In the genomic region with DNA sequence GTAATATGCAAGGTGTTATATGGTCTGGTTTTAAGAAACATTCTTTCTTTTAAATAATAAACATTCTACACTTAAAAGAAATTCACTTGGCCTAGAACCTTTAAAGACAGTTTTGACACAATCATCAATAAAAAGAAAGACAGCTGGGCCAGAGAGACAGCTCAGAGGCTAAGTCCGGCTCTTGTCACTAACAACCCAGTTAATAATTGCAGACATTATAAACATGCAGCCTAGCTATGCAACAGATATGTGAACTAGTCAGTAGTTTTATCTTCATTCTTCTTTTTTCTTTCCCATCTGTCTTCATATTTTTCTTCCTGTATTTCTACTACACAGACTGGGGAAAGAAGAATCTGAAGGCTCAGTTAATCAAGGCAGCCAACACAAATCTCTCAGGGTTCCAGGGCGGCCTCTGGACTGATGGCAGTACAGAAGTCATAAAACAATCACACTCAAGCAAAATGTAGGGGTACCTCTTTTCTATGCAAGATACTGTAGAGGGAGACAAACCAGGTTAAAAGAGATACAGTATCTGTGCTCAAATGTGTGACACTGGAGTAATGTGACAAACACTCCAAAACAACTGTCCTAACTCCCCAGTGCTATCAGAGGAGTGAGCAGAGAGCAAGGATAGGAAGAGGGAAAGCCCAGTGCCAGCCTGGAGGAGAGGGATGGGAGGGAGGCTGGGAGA, we compare ENCODE assay signal across 31 mouse cellular contexts. TPM values are rescaled to one million over a fixed set of nuclear protein-coding genes. Genes with fewer than 3 reads are reported as not detected.
DNase-seq lines count a peak whose midpoint lies in the region; ATAC-seq and TF ChIP-seq lines count a peak whose summit lies in the region.
"Had no signal": no experiment of that assay in that cellular context is flagged by ENCODE, and none has a peak within 500 bp of the region (broad histone marks: within the 10 kb centered on the region; RNA-seq: fewer than 3 reads in every experiment).

No protein-coding gene starts in this region.

- no peak overlapping the region for H3K9ac ChIP-seq in lung, embryonic 16.5 days (ENCODE audit: low read length)
- no peak overlapping the region for H3K9ac ChIP-seq in intestine, embryonic 16.5 days (ENCODE audit: low read depth, low read length)
- H3K9ac ChIP-seq in liver, embryonic 14.5 days (replicated peaks): no peak overlapping the region
- H3K9ac ChIP-seq in forebrain, embryonic 16.5 days (replicated peaks; ENCODE audit: low read depth, low read length): no peak overlapping the region
- H3K9ac ChIP-seq: embryonic facial prominence, embryonic 15.5 days; forebrain, embryonic 13.5 days; hindbrain, embryonic 12.5 days had no signal

- H3K36me3 ChIP-seq in lung, embryonic 16.5 days (ENCODE audit: control insufficient read depth, insufficient read depth, low read length): no peaks in the 10 kb centered on the region
- H3K36me3 ChIP-seq in intestine, embryonic 16.5 days (ENCODE audit: control insufficient read depth, insufficient read depth, low read length): no peaks in the 10 kb centered on the region
- H3K36me3 ChIP-seq in liver, embryonic 14.5 days (replicated peaks; ENCODE audit: control insufficient read depth, insufficient read depth, low read depth): no peaks in the 10 kb centered on the region
- peaks cover 3% of the 10 kb centered on the region; the same call in 1 of the 2 replicates for H3K36me3 ChIP-seq in forebrain, embryonic 16.5 days (ENCODE audit: control insufficient read depth, insufficient read depth)

- 45% methylated on average over 2 of the region's 2 CpGs for WGBS in lung, embryonic 16.5 days
- 45% methylated on average over 2 of the region's 2 CpGs for WGBS in intestine, embryonic 16.5 days
- 56% methylated on average over 2 of the region's 2 CpGs for WGBS in liver, embryonic 14.5 days (ENCODE audit: insufficient replicate concordance)
- WGBS in forebrain, embryonic 16.5 days: 88% methylated on average over 2 of the region's 2 CpGs

- no peak for TF ChIP-seq CTCF in liver, embryonic 14.5 days (IDR thresholded peaks at IDR 0.05; ENCODE audit: low read depth)

- H3K27ac ChIP-seq in lung, embryonic 16.5 days (ENCODE audit: low read length): no peak overlapping the region; the same call in 1 of the 2 replicates
- H3K27ac ChIP-seq in intestine, embryonic 16.5 days (ENCODE audit: low read length): no peak overlapping the region
- peak overlapping the region; percentile 79 for H3K27ac ChIP-seq in liver, embryonic 14.5 days
- H3K27ac ChIP-seq in forebrain, embryonic 16.5 days (ENCODE audit: low read length): no peak overlapping the region
- H3K27ac ChIP-seq: embryonic facial prominence, embryonic 10.5 days; embryonic facial prominence, embryonic 15.5 days; forebrain, embryonic 13.5 days; hindbrain, embryonic 12.5 days; hindbrain, postnatal 0 days; kidney, postnatal 0 days; stomach, postnatal 0 days had no signal

- no peak for DNase-seq in lung, postnatal 4 days
- DNase-seq in liver, embryonic 14.5 days (ENCODE audit: low read depth in 3 of 3, low spot score in 3 of 3): peak in 2 of 3 experiments; percentile 22 to 30
- no peak for DNase-seq in urinary bladder, postnatal 14 days (ENCODE audit: low spot score)
- no peak for DNase-seq in right cerebral cortex, postnatal 36 days (ENCODE audit: low spot score in 2 of 2)
- DNase-seq: adrenal gland, postnatal 36 days; cerebellum, adult 2 months; cerebellum, postnatal 14 days; gastrocnemius, postnatal 36 days; heart, adult 18-20 months; heart, postnatal 36 days; kidney, adult 18-20 months; kidney, postnatal 4 days; left cerebral cortex, postnatal 4 days; lung, postnatal 14 days; right cerebral cortex, postnatal 4 days; thymus, adult 18-20 months; thymus, postnatal 25 days had no signal

- no peak overlapping the region for H3K4me2 ChIP-seq in lung, embryonic 16.5 days (ENCODE audit: low read depth, low read length)
- H3K4me2 ChIP-seq in intestine, embryonic 16.5 days (ENCODE audit: low read depth, low read length): no peak overlapping the region
- 0 out of 2 replicates have a peak overlapping the region, but pooled peaks have one; percentile 6 for H3K4me2 ChIP-seq in liver, embryonic 14.5 days (ENCODE audit: low read depth)
- no peak overlapping the region for H3K4me2 ChIP-seq in forebrain, embryonic 16.5 days (ENCODE audit: low read length)
- H3K4me2 ChIP-seq: embryonic facial prominence, embryonic 15.5 days; forebrain, embryonic 13.5 days; heart, embryonic 11.5 days; hindbrain, embryonic 12.5 days; midbrain, embryonic 11.5 days had no signal

- no peaks in the 10 kb centered on the region for H3K27me3 ChIP-seq in lung, embryonic 16.5 days (ENCODE audit: control insufficient read depth, insufficient read depth, low read depth, low read length)
- H3K27me3 ChIP-seq in intestine, embryonic 16.5 days (replicated peaks; ENCODE audit: control insufficient read depth, insufficient read depth, low read length): no peaks in the 10 kb centered on the region
- no peaks in the 10 kb centered on the region for H3K27me3 ChIP-seq in liver, embryonic 14.5 days (ENCODE audit: control insufficient read depth, insufficient read depth, low read length)
- H3K27me3 ChIP-seq in forebrain, embryonic 16.5 days (replicated peaks; ENCODE audit: control insufficient read depth, insufficient read depth, low read length): no peaks in the 10 kb centered on the region
- H3K27me3 ChIP-seq: embryonic facial prominence, embryonic 15.5 days; forebrain, embryonic 13.5 days; hindbrain, embryonic 12.5 days had no signal

- TF ChIP-seq EP300 in liver, embryonic 14.5 days (IDR thresholded peaks at IDR 0.05; ENCODE audit: low read depth): peak; percentile 72

- peaks cover 4% of the 10 kb centered on the region; the same call in 1 of the 2 replicates for H3K4me1 ChIP-seq in lung, embryonic 16.5 days (replicated peaks; ENCODE audit: control insufficient read depth, insufficient read depth, low read length)
- no peaks in the 10 kb centered on the region for H3K4me1 ChIP-seq in intestine, embryonic 16.5 days (ENCODE audit: control insufficient read depth, insufficient read depth, low read length)
- peaks cover 59 to 62% of the 10 kb centered on the region in 2 experiments for H3K4me1 ChIP-seq in liver, embryonic 14.5 days (replicated peaks; ENCODE audit: control insufficient read depth in 2 of 2, insufficient read depth in 2 of 2, low read length in 1 of 2)
- H3K4me1 ChIP-seq in forebrain, embryonic 16.5 days (replicated peaks; ENCODE audit: control insufficient read depth, insufficient read depth, low read length): no peaks in the 10 kb centered on the region
- H3K4me1 ChIP-seq: embryonic facial prominence, embryonic 10.5 days; embryonic facial prominence, embryonic 15.5 days; forebrain, embryonic 13.5 days; hindbrain, embryonic 12.5 days had no signal

- H3K4me3 ChIP-seq in lung, embryonic 16.5 days (ENCODE audit: low read length): no peak overlapping the region
- no peak overlapping the region for H3K4me3 ChIP-seq in intestine, embryonic 16.5 days (ENCODE audit: low read length)
- H3K4me3 ChIP-seq in liver, embryonic 14.5 days (ENCODE audit: insufficient read depth in 1 of 2, low read depth in 2 of 2, low read length in 2 of 2): no peak overlapping the region
- H3K4me3 ChIP-seq in forebrain, embryonic 16.5 days (replicated peaks; ENCODE audit: low read length): no peak overlapping the region
- H3K4me3 ChIP-seq: embryonic facial prominence, embryonic 10.5 days; embryonic facial prominence, embryonic 15.5 days; forebrain, embryonic 13.5 days; hindbrain, embryonic 12.5 days had no signal

- no peaks in the 10 kb centered on the region for H3K9me3 ChIP-seq in lung, embryonic 16.5 days (ENCODE audit: control insufficient read depth, low read length)
- no peaks in the 10 kb centered on the region for H3K9me3 ChIP-seq in intestine, embryonic 16.5 days (ENCODE audit: control insufficient read depth, low read length)
- no peaks in the 10 kb centered on the region for H3K9me3 ChIP-seq in liver, embryonic 14.5 days (ENCODE audit: control insufficient read depth, low read length)
- H3K9me3 ChIP-seq in forebrain, embryonic 16.5 days (ENCODE audit: control insufficient read depth, low read length): no peaks in the 10 kb centered on the region
- H3K9me3 ChIP-seq: embryonic facial prominence, embryonic 10.5 days; embryonic facial prominence, embryonic 15.5 days; forebrain, embryonic 13.5 days; hindbrain, embryonic 12.5 days had no signal

- peak; percentile 58 for ATAC-seq in lung, embryonic 16.5 days (ENCODE audit: low read depth)
- ATAC-seq in intestine, embryonic 16.5 days: peak; percentile 63
- no peak for ATAC-seq in liver, embryonic 14.5 days (ENCODE audit: insufficient read depth)
- ATAC-seq in forebrain, embryonic 16.5 days: no peak
- ATAC-seq: CD4-positive, CD25-positive, alpha-beta regulatory T cell, adult 4 months; forebrain, embryonic 13.5 days; hindbrain, postnatal 0 days; midbrain, embryonic 16.5 days had no signal

RNA-seq across cellular contexts. Expression of a gene that starts 25.2 kb away (rescaled TPM):
- polyA plus RNA-seq in lung, embryonic 16.5 days (2015; fragmentation: Nextera tagmentation; extraction: Ambion mirVana): 34.5 and 38.9 TPM in 2 replicates
- polyA plus RNA-seq in intestine, embryonic 16.5 days (2015; fragmentation: Nextera tagmentation; extraction: Ambion mirVana): 29.1 and 31.2 TPM in 2 replicates
- 11.1 and 15.0 TPM in 2 replicates for polyA plus RNA-seq in liver, embryonic 14.5 days (2012; rRNA removed)
- polyA plus RNA-seq in liver, embryonic 14.5 days (2014; fragmentation: Nextera tagmentation; extraction: Ambion mirVana): 34.3 and 37.0 TPM in 2 replicates
- polyA plus RNA-seq in forebrain, embryonic 16.5 days (2015; fragmentation: Nextera tagmentation; extraction: Ambion mirVana): 35.3 and 37.9 TPM in 2 replicates

RNA-seq across cellular contexts. Expression of a gene that starts 25.4 kb away (rescaled TPM):
- 169 and 177 TPM in 2 replicates for polyA plus RNA-seq in lung, embryonic 16.5 days (2015; fragmentation: Nextera tagmentation; extraction: Ambion mirVana)
- polyA plus RNA-seq in intestine, embryonic 16.5 days (2015; fragmentation: Nextera tagmentation; extraction: Ambion mirVana): 157 and 165 TPM in 2 replicates
- polyA plus RNA-seq in liver, embryonic 14.5 days (2012; rRNA removed): 7.1 and 11.2 TPM in 2 replicates
- 89.1 and 91.6 TPM in 2 replicates for polyA plus RNA-seq in liver, embryonic 14.5 days (2014; fragmentation: Nextera tagmentation; extraction: Ambion mirVana)
- 197 and 241 TPM in 2 replicates for polyA plus RNA-seq in forebrain, embryonic 16.5 days (2015; fragmentation: Nextera tagmentation; extraction: Ambion mirVana)

RNA-seq across cellular contexts. Expression of a gene that starts 40.5 kb away (rescaled TPM):
- 15.6 and 17.7 TPM in 2 replicates for polyA plus RNA-seq in lung, embryonic 16.5 days (2015; fragmentation: Nextera tagmentation; extraction: Ambion mirVana)
- polyA plus RNA-seq in intestine, embryonic 16.5 days (2015; fragmentation: Nextera tagmentation; extraction: Ambion mirVana): 17.9 and 19.4 TPM in 2 replicates
- polyA plus RNA-seq in liver, embryonic 14.5 days (2012; rRNA removed): 9.6 and 17.7 TPM in 2 replicates
- 26.4 and 28.0 TPM in 2 replicates for polyA plus RNA-seq in liver, embryonic 14.5 days (2014; fragmentation: Nextera tagmentation; extraction: Ambion mirVana)
- polyA plus RNA-seq in forebrain, embryonic 16.5 days (2015; fragmentation: Nextera tagmentation; extraction: Ambion mirVana): 12.1 and 18.0 TPM in 2 replicates

Comparison
In these comparisons a context has a peak if more than half of its experiments do, and no peak if none do; other contexts are left out.
1. ATAC-seq: peak in lung, embryonic 16.5 days (single experiment) and intestine, embryonic 16.5 days (single experiment); none in liver, embryonic 14.5 days (single experiment) and forebrain, embryonic 16.5 days (single experiment).
2. DNase-seq: peak in liver, embryonic 14.5 days (2 of 3); none in lung, postnatal 4 days (0 of 2), urinary bladder, postnatal 14 days (single experiment) and right cerebral cortex, postnatal 36 days (0 of 2).